Mouse (Mus musculus) embryonic facial prominence, embryonic 10.5 days (tissue): ENCODE measurements at regions not wholly inside any gene's neighbourhood (a gene's known extent, or its start where the extent isn't known, plus 50 kb on each side); places are given as distances from the start of the nearest gene placed in this dataset.

Source experiments
- DNase-seq: peaks from one replicate; pipeline ENCODE4 v3.0.0-alpha.2; 2017; ENCODE audit warnings: low spot score
- H3K27ac ChIP-seq: fragments of 300-500 bp; sonication (generic); replicated peaks from 2 replicates; pipeline ENCODE4 v1.5.1; 2016; ENCODE audit warnings: mild to moderate bottlenecking
- H3K27me3 ChIP-seq: fragments of 300-500 bp; sonication (generic); replicated peaks from 2 replicates; pipeline ENCODE4 v1.6.1; 2016; ENCODE audit warnings: low read depth, mild to moderate bottlenecking; ENCODE audit not compliant: poor library complexity, severe bottlenecking
- H3K36me3 ChIP-seq: fragments of 300-500 bp; sonication (generic); replicated peaks from 2 replicates; pipeline ENCODE4 v1.6.1; 2016; ENCODE audit warnings: mild to moderate bottlenecking, moderate library complexity
- H3K4me1 ChIP-seq: fragments of 300-500 bp; sonication (generic); 2 replicates; pipeline ENCODE4 v1.6.1; 2016
- H3K4me3 ChIP-seq: fragments of 300-500 bp; sonication (generic); 2 replicates; pipeline ENCODE4 v1.5.1; 2016; ENCODE audit warnings: mild to moderate bottlenecking, moderate library complexity
- H3K9me3 ChIP-seq: fragments of 300-500 bp; sonication (generic); 2 replicates; pipeline ENCODE4 v1.6.1; 2016; ENCODE audit warnings: mild to moderate bottlenecking
- WGBS: fragments of 180-500 bp; shearing (Covaris S2); methylation state at CpG from one replicate; pipeline ENCODE4 v1.1.7; 2016; 5-methylcytosine and 5-hydroxymethylcytosine counted together

GRCm38 (mm10) chr1:60646828-60647227 lies 69.8 kb upstream of the Cd28 start:
- WGBS: 75% methylated on average over 5 of the region's 5 CpGs
- Histone ChIP-seq H3K4me1 (no peaks in the 10 kb centered on the region), H3K27me3 (no peaks in the 10 kb centered on the region), H3K4me3 (no peak overlapping the region), H3K27ac (no peak overlapping the region), H3K36me3 (no peaks in the 10 kb centered on the region), H3K9me3 (no peaks in the 10 kb centered on the region)
- no peak for DNase-seq

- Histone ChIP-seq H3K9me3 (no peaks in the 10 kb centered on the region), H3K4me1 (no peaks in the 10 kb centered on the region), H3K27me3 (no peaks in the 10 kb centered on the region), H3K27ac (no peak overlapping the region), H3K36me3 (no peaks in the 10 kb centered on the region), H3K4me3 (no peak overlapping the region)
- no peak for DNase-seq
- WGBS: 56% methylated on average over 5 of the region's 5 CpGs
Observed at GRCm38 (mm10) chr1:60646174-60646573, 70.4 kb upstream of the Cd28 start.

- Histone ChIP-seq H3K27me3 (no peaks in the 10 kb centered on the region), H3K27ac (no peak overlapping the region), H3K36me3 (no peaks in the 10 kb centered on the region), H3K4me3 (no peak overlapping the region), H3K9me3 (no peaks in the 10 kb centered on the region), H3K4me1 (no peaks in the 10 kb centered on the region)
- no peak for DNase-seq
- WGBS: 77% methylated on average over 1 of the region's 1 CpGs
Observed at GRCm38 (mm10) chr1:60645176-60645575, 71.4 kb upstream of the Cd28 start.

GRCm38 (mm10) chr1:60642761-60643160 lies 73.8 kb upstream of the Cd28 start:
- DNase-seq: no peak
- no peaks in the 10 kb centered on the region for H3K4me1 ChIP-seq
- no peaks in the 10 kb centered on the region for H3K9me3 ChIP-seq
- no peak overlapping the region for H3K27ac ChIP-seq
- 74% methylated on average over 3 of the region's 3 CpGs for WGBS
- no peaks in the 10 kb centered on the region for H3K36me3 ChIP-seq
- H3K27me3 ChIP-seq: no peaks in the 10 kb centered on the region
- no peak overlapping the region for H3K4me3 ChIP-seq

- H3K27ac ChIP-seq: no peak overlapping the region
- no peaks in the 10 kb centered on the region for H3K27me3 ChIP-seq
- DNase-seq: no peak
- 46% methylated on average over 2 of the region's 2 CpGs for WGBS
- H3K4me3 ChIP-seq: no peak overlapping the region
- no peaks in the 10 kb centered on the region for H3K9me3 ChIP-seq
- no peaks in the 10 kb centered on the region for H3K36me3 ChIP-seq
- no peaks in the 10 kb centered on the region for H3K4me1 ChIP-seq
Observed at GRCm38 (mm10) chr1:60642175-60642574, 74.4 kb upstream of the Cd28 start.

- DNase-seq: no peak
- H3K27me3 ChIP-seq: no peaks in the 10 kb centered on the region
- H3K4me1 ChIP-seq: no peaks in the 10 kb centered on the region
- WGBS: 78% methylated on average over 7 of the region's 7 CpGs
- H3K36me3 ChIP-seq: no peaks in the 10 kb centered on the region
- H3K4me3 ChIP-seq: no peak overlapping the region
- no peak overlapping the region for H3K27ac ChIP-seq
- H3K9me3 ChIP-seq: no peaks in the 10 kb centered on the region
Observed at GRCm38 (mm10) chr1:60641324-60641764, 74.4 kb upstream of the Raph1 start.

- DNase-seq: no peak
- Histone ChIP-seq H3K4me3 (no peak overlapping the region), H3K4me1 (no peaks in the 10 kb centered on the region), H3K36me3 (no peaks in the 10 kb centered on the region), H3K27me3 (no peaks in the 10 kb centered on the region), H3K27ac (no peak overlapping the region), H3K9me3 (no peaks in the 10 kb centered on the region)
- 90% methylated on average over 2 of the region's 2 CpGs for whole genome bisulfite sequencing
Observed at GRCm38 (mm10) chr1:60639536-60639935, 72.6 kb upstream of the Raph1 start.

- DNase-seq: no peak
- H3K4me3 ChIP-seq: no peak overlapping the region
- 62% methylated on average over 2 of the region's 2 CpGs for WGBS
- no peaks in the 10 kb centered on the region for H3K9me3 ChIP-seq
- H3K27me3 ChIP-seq: no peaks in the 10 kb centered on the region
- H3K4me1 ChIP-seq: no peaks in the 10 kb centered on the region
- H3K36me3 ChIP-seq: no peaks in the 10 kb centered on the region
- H3K27ac ChIP-seq: no peak overlapping the region
Observed at GRCm38 (mm10) chr1:60639059-60639458, 72.2 kb upstream of the Raph1 start.

GRCm38 (mm10) chr1:60636802-60637452 lies 70.0 kb upstream of the Raph1 start:
- Histone ChIP-seq H3K4me1 (no peaks in the 10 kb centered on the region), H3K27ac (no peak overlapping the region), H3K27me3 (no peaks in the 10 kb centered on the region), H3K9me3 (no peaks in the 10 kb centered on the region), H3K4me3 (no peak overlapping the region), H3K36me3 (no peaks in the 10 kb centered on the region)
- 80% methylated on average over 3 of the region's 3 CpGs for WGBS
- no peak for DNase-seq

- H3K9me3 ChIP-seq: no peaks in the 10 kb centered on the region
- H3K27ac ChIP-seq: no peak overlapping the region
- H3K36me3 ChIP-seq: no peaks in the 10 kb centered on the region
- 38% methylated on average over 9 of the region's 9 CpGs for WGBS
- peaks cover 20% of the 10 kb centered on the region for H3K4me1 ChIP-seq
- DNase-seq: no peak
- 0 out of 2 replicates have a peak, but pooled peaks cover 3% of the 10 kb centered on the region for H3K27me3 ChIP-seq
- H3K4me3 ChIP-seq: no peak overlapping the region
Observed at GRCm38 (mm10) chr1:60627786-60628453, 61.0 kb upstream of the Raph1 start.

GRCm38 (mm10) chr1:60627367-60627766 lies 60.5 kb upstream of the Raph1 start:
- WGBS: 44% methylated on average over 4 of the region's 4 CpGs
- no peak for DNase-seq
- Histone ChIP-seq H3K4me3 (no peak overlapping the region), H3K4me1 (peaks cover 20% of the 10 kb centered on the region), H3K27me3 (0 out of 2 replicates have a peak, but pooled peaks cover 3% of the 10 kb centered on the region), H3K9me3 (no peaks in the 10 kb centered on the region), H3K27ac (0 out of 2 replicates have a peak overlapping the region, but pooled peaks have one; percentile 44), H3K36me3 (no peaks in the 10 kb centered on the region)

GRCm38 (mm10) chr1:60625698-60626486 lies 59.0 kb upstream of the Raph1 start:
- Histone ChIP-seq H3K27me3 (0 out of 2 replicates have a peak, but pooled peaks cover 3% of the 10 kb centered on the region), H3K4me1 (peaks cover 20% of the 10 kb centered on the region), H3K4me3 (no peak overlapping the region), H3K9me3 (no peaks in the 10 kb centered on the region), H3K27ac (no peak overlapping the region), H3K36me3 (no peaks in the 10 kb centered on the region)
- DNase-seq: no peak
- 81% methylated on average over 17 of the region's 17 CpGs for WGBS
